Mouse (Mus musculus) mature B cell (primary cell): ENCODE measurements around the gene Amotl2.

Experiments
- in situ Hi-C: fragments of 300-500 bp; cut with MboI; formaldehyde crosslinking; loops from 2 replicates; pipeline ENCODE4 v1.14.3; 2019

Amotl2 gene

GRCm38 (mm10) chr9:102719085-102719484 lies 2.6 kb downstream of the Amotl2 start:
- in situ Hi-C loops: no loop called here

- in situ Hi-C loops: no loop called here
Observed at GRCm38 (mm10) chr9:102719936-102720566, 3.6 kb downstream of the Amotl2 start.

- in situ Hi-C loops: no loop called here
Observed at GRCm38 (mm10) chr9:102720567-102721167, 4.2 kb downstream of the Amotl2 start.

DNA sequence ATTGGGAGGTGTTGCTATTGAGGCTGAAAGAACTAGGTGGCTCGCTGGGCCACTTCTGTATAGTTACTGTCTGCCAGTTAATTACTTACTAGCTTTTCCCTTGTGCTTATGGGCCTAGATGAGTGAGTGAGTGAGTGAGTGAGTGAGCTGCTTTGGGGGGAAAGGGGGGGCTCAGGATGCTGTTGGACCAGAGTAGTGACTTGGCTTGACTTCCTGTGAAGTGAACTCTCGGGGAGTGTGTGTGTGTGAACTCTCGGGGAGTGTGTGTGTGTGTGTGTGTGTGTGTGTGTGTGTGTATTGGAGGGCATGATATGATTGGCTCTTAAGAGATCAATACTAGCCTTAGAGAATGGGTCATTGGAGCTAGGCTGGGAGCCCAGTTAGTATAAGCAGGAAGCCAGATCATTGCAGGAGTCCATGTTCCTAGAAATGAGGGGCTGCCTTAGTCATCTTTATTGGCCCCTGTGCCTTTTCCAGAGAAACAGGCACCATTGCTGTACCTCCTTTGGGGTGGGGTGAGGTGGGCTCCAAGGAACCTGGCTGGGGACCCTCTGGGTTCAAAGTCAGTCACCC lies 5.0 kb downstream of the Amotl2 start:
- in situ Hi-C loops: no loop called here

DNA sequence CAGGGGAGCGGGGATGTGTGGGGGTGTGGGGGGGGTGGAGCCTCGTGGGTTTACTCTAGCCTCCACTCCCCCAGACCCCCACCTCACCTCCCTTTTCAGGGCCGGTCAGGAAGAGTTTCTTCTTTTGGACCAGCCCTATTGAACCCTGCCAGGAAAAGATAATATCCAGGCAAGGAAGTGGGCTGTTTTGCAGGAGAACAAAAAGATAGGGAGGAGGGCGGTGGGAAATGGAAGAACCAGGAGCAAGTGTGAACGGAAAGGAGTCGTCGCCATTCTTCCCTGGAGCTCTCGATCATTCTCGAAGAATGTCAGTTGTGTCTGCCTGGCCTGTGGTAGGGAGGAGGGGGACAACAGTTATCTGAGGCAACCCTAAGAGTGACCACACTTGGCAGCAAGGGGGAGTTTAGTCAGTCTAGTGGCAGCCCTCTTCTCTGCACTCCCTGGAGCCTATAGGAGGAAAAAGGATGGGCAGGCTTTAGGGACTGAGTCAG lies 5.6 kb downstream of the Amotl2 start:
- in situ Hi-C loops: no loop called here

DNA sequence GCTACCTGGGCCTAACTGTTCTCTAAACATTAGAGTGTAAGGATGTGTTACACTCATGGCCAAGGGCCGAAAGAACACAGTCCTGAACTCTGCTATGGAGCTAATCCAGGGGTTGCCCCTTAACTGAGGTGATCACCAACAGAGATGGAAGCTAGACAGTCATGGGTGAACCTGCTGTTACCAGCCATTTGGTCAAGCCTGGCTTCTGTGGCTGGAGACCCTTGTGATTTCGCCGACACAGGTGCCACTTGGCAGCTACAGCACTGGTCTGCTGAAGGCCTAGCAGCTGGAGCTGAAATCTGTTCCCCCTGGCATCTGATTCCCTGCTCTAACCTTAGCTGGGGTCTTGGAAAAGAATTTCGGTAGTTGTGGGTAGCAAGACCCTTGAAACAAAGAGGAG lies 6.3 kb downstream of the Amotl2 start:
- in situ Hi-C loops: no loop called here

DNA sequence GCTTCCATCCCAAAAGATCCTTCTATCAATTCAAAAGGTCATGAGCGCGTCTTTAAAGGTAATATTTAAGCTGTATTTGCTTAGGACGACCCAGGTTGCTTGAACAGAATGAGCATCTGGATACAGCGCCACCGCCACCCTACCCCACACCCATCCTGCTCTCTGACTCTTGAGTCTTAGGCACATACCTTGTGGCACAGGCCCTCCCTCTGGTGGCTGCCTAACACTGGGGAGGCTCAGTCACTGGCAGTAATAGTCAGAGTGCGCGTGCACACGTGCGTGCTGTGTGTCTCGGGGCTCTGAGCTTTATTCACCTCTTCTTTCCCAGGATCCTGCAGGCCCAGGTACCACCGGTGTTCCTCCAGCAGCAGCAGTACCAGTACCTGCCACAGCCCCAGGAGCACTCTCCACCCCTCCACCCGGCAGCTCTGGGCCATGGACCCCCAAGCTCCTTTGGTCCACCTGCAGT lies 6.8 kb downstream of the Amotl2 start:
- in situ Hi-C loops: no loop called here

- in situ Hi-C loops: no loop called here
Observed at GRCm38 (mm10) chr9:102723990-102724461, 7.6 kb downstream of the Amotl2 start.

- in situ Hi-C loops: no loop called here
Observed at GRCm38 (mm10) chr9:102724942-102725341, 8.5 kb downstream of the Amotl2 start.

GRCm38 (mm10) chr9:102725958-102726654 lies 9.6 kb downstream of the Amotl2 start:
- in situ Hi-C loops: no loop called here

DNA sequence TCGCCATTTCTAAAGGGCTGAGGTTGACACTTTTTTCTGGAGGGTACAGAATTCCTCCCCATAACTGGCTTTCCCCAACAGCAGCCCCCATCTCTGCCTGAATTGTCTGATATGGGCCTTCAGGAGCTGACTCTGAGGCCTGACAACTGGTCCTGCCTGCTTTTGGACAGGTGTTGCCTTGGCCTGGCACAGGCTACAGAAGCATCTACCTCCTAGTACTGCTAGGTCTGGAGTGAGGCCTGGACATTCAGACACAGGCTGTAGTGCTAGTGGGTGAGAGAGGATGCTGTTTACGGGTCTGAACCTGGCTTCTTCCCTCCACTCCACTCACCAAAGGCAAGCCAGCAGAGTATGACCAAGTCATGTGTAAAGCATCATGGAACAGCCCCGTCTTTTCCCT lies 10.3 kb downstream of the Amotl2 start:
- in situ Hi-C loops: no loop called here

GRCm38 (mm10) chr9:102727662-102728468 lies 11.4 kb downstream of the Amotl2 start:
- in situ Hi-C loops: no loop called here

- in situ Hi-C loops: no loop called here
Observed at GRCm38 (mm10) chr9:102728469-102728747, 11.9 kb downstream of the Amotl2 start.

DNA sequence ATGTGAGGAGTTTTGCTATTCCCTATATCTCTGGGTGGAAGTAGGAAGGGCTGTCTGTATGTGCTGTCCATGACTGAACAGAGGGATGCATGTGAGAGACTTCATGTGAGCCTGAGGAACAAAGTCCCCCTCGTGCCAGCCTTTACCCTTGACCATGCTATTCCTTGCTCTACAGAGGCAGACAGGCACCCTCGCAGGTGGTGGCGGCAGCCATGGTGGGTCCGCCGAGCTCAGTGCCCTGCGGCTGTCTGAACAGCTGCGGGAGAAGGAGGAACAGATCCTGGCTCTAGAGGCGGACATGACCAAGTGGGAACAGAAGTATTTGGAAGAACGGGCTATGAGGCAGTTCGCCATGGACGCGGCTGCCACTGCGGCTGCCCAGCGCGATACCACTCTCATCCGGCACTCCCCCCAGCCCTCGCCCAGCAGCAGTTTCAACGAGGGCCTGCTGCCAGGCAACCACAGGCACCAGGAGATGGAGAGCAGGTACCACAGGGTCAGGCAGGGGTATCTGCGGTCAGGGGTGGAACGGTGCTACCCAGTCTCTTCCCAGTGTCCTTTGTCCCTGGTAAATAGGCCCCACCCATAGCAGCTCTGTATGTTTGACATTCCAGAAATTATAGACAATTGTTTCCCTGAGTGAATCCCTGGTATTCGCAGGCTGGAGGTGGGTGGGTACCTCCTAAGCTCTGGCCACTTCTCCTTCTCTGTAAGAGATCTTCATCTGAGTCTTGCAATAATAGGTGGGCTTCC lies 12.8 kb downstream of the Amotl2 start:
- in situ Hi-C loops: no loop called here

DNA sequence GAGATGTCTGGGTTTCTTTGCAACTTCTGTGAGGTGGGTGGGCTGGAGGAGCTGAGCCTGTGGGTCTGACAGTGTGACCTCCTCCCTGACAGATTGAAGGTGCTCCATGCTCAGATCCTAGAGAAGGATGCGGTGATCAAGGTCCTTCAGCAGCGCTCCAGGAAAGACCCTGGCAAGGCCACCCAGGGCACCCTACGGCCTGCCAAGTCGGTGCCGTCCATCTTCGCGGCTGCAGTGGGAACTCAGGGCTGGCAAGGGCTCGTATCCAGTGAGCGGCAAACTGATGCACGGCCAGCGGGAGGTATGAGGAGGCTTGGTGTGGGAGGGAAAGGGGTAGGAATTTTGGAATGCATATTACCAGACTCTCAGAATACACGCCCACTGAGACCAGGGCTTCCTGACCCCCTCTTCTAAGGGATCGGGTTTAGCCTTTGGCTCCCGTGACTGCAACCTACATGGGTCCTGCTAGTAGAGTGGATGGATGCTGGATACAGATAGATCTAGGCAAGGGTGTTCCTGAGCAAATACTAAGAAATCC lies 13.5 kb downstream of the Amotl2 start:
- in situ Hi-C loops: no loop called here

DNA sequence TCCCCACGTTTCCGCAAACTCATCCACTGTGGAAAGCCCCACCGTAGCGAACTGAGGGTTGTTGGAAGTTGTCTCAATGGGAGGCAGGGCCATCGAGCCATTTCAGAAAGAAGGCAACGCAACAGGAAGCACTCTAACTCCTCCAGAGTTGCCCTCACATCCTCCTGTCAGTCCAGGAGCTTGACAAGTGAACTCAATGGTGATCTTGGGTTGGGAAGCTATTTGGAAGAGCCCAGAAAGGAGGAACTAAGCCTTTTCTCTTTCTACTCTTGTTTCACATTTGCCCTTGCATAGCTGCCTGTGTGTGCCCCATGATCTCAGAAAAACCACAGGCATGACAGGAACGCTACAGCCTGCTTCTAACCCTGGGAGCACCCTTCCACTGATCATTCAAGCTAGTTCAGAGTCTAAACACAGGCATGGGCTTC lies 14.6 kb downstream of the Amotl2 start:
- in situ Hi-C loops: no loop called here

DNA sequence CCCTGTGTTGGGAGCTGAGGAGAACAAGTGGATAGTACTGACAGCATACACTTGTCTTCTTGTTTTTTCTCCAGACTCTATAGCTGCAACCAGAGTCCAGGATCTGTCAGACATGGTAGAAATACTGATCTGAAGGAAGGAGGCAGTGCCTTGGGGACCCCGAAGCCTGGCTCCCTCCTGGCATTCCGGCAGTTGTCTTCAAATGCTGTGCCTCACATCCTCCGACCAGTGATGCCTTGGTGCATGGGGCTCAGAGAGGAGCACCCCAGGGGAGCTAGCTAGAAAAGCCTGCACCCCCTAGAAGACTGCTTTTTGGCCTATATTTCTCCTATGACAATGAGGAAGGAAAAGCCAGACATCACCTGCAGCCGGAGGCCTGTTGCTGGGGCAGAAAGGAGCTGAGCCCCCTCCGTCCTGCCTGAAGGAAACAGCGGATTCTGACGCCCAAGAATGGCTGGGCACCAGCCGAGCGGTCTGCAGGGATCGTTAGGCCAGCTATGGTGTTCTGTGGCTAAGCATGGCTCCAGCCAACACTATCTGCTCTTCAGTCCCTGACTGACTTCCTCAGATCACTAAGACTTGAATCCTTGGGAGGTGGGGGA lies 15.2 kb downstream of the Amotl2 start:
- in situ Hi-C loops: no loop called here

GRCm38 (mm10) chr9:102732326-102732865 lies 15.9 kb downstream of the Amotl2 start:
- in situ Hi-C loops: no loop called here

DNA sequence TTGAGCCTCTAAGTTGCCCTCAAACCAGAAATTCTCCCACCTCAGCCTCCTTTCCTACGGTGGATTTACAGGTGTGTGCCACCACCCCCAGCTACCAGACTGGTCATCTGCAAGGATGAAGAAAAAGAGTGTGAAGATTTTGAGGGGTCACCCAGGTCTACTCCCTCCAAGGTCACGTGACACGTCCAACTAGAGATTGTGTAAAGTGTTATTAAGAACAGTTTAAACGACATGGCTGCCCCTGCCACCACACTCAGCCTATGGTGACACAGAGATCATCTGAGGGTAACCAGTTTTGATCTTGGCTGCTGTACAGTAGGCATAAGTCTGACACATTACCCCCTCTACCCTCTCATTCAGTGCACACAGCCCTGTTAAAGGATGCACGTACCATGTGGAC lies 17.0 kb downstream of the Amotl2 start:
- in situ Hi-C loops: no loop called here
